Mouse (Mus musculus) hindbrain, embryonic 12.5 days (tissue): Measurements from ENCODE around the gene C1qtnf9. TPM values are rescaled to one million over a fixed set of nuclear protein-coding genes. Genes with fewer than 3 reads are reported as not detected.

Experiments used
- ATAC-seq: fragments of 200-750 bp; cut with Nextera tagmentation; 2 replicates; pipeline ENCODE4 v1.8.0; 2017; ENCODE audit warnings: moderate TSS enrichment; ENCODE audit not compliant: low FRiP score
- H3K27ac ChIP-seq: fragments of 300-500 bp; sonication (generic); 2 replicates; pipeline ENCODE4 v1.5.1; 2016; ENCODE audit warnings: mild to moderate bottlenecking
- H3K27me3 ChIP-seq: fragments of 300-500 bp; sonication (generic); 2 replicates; pipeline ENCODE4 v1.6.1; 2016; ENCODE audit warnings: mild to moderate bottlenecking
- H3K36me3 ChIP-seq: fragments of 300-500 bp; sonication (generic); 2 replicates; pipeline ENCODE4 v1.6.1; 2016; ENCODE audit warnings: mild to moderate bottlenecking
- H3K4me1 ChIP-seq: fragments of 300-500 bp; sonication (generic); 2 replicates; pipeline ENCODE4 v1.6.1; 2016
- H3K4me2 ChIP-seq: fragments of 300-500 bp; sonication (generic); replicated peaks from 2 replicates; pipeline ENCODE4 v1.6.1; 2016; ENCODE audit warnings: mild to moderate bottlenecking
- H3K4me3 ChIP-seq: fragments of 300-500 bp; sonication (generic); 2 replicates; pipeline ENCODE4 v1.5.1; 2016; ENCODE audit warnings: mild to moderate bottlenecking
- H3K9ac ChIP-seq: fragments of 300-500 bp; sonication (generic); 2 replicates; pipeline ENCODE4 v1.6.1; 2016; ENCODE audit warnings: mild to moderate bottlenecking, moderate library complexity
- H3K9me3 ChIP-seq: fragments of 300-500 bp; sonication (generic); replicated peaks from 2 replicates; pipeline ENCODE4 v1.6.1; 2016; ENCODE audit warnings: mild to moderate bottlenecking
- WGBS: fragments of 180-500 bp; shearing (Covaris S2); methylation state at CpG from one replicate; pipeline ENCODE4 v1.1.7; 2016; 5-methylcytosine and 5-hydroxymethylcytosine counted together
- polyA plus RNA-seq: library from polyadenylated mRNA; unstranded; fragments of >200 nt; fragmentation: Nextera tagmentation; extraction: Ambion mirVana; gene quantifications from 2 replicates; pipeline ENCODE4 v1.2.1, GENCODE M21; 2016

The C1qtnf9 gene
- polyA plus RNA-seq, 1 experiment from 2014 or later, result 0.43 TPM

DNA sequence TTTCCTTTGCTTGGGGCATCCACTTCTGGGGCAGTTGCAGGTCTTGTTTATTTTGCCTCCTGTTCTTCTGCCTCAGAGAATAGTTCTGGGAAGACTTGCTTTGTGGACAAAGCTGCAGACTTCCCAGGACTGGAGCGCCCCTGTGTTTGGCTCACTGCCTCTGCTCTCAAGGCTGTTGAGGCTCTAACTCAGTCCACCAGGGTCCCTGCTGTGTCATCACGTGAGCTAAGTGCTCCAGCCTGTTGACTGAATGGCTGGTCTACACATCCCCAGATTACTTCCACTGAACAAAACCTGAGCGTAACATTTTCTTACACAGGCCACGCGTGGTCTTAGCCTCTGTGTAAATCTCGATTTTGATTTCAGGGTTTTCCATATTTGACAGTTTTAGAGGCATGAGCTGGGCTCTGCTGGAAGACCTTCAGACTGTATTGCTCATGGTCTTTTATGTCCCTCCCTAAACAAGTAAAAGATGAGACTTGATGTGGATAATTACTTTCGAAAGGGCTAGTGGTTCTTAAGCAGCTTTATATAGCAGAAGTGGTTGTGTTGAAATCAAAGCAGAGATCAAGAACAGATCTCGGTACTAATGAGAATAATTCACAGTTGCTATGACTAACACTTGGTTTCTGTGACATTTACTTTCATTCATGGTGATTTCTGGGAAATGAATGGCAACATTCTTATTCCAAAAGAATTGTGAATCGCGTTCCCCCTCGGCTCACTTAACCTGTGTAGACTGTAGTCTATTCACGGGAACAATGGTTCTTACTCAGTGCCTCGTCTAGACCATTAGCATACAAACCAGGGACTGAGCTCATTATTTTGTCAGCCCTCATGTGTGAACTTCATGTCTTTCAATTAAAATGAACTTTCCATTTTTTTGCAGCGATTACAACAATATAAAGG, 14.8 kb upstream of the C1qtnf9 start:
- Histone ChIP-seq H3K4me1 (no peaks in the 10 kb centered on the region), H3K27ac (peak overlapping the region; percentile 45), H3K36me3 (peaks cover 73% of the 10 kb centered on the region), H3K27me3 (no peaks in the 10 kb centered on the region), H3K9me3 (no peaks in the 10 kb centered on the region), H3K4me2 (no peak overlapping the region), H3K9ac (no peak overlapping the region), H3K4me3 (no peak overlapping the region)
- ATAC-seq, result 0 out of 2 replicates have a peak, but pooled peaks have one; percentile 68
- WGBS, result 64% methylated on average over 14 of the region's 14 CpGs

DNA sequence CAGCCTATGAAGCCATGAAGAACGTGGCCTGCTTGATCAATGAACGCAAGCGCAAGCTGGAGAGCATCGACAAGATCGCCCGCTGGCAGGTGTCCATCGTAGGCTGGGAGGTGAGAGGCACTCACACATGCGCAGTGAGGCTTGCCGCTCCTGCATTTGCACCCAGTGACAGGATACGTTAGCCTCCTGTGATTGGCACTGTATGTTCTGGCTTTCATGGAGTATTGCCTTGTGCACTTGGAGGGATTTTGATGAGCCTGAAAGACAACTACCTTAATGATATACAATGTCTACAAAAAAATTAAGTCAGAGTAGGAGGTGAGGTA, 14.2 kb upstream of the C1qtnf9 start:
- H3K4me2 ChIP-seq, result no peak overlapping the region
- no peak overlapping the region for H3K4me3 ChIP-seq
- peaks cover 75% of the 10 kb centered on the region for H3K36me3 ChIP-seq
- no peaks in the 10 kb centered on the region for H3K27me3 ChIP-seq
- no peaks in the 10 kb centered on the region for H3K9me3 ChIP-seq
- ATAC-seq, result no peak
- H3K9ac ChIP-seq, result no peak overlapping the region
- no peaks in the 10 kb centered on the region for H3K4me1 ChIP-seq
- H3K27ac ChIP-seq, result no peak overlapping the region
- 81% methylated on average over 10 of the region's 10 CpGs for WGBS

DNA sequence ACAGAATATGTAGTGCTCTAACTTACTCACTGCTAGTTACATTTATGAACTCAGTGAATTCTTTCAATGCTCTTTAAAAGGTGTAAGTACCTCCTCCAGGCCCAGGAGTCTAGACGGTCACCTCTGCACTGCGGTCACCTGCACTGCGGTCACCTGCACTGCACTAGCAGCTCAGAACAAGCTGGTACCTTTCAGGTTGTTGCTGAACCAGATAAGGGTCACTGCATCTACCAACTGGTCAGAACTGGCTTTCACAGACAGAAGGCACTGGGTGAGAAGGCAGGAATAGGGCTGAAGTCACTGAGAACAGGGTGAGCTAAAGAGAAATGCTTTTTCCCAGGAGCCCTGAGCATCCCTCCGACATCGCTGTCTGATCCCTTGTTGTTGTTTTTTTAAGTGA, 13.3 kb upstream of the C1qtnf9 start:
- H3K4me3 ChIP-seq, result no peak overlapping the region
- no peak overlapping the region for H3K9ac ChIP-seq
- no peaks in the 10 kb centered on the region for H3K9me3 ChIP-seq
- no peak overlapping the region for H3K27ac ChIP-seq
- no peak overlapping the region for H3K4me2 ChIP-seq
- H3K4me1 ChIP-seq, result no peaks in the 10 kb centered on the region
- ATAC-seq, result no peak
- 95% methylated on average over 5 of the region's 5 CpGs for WGBS
- H3K27me3 ChIP-seq, result no peaks in the 10 kb centered on the region
- H3K36me3 ChIP-seq, result peaks cover 77% of the 10 kb centered on the region

DNA sequence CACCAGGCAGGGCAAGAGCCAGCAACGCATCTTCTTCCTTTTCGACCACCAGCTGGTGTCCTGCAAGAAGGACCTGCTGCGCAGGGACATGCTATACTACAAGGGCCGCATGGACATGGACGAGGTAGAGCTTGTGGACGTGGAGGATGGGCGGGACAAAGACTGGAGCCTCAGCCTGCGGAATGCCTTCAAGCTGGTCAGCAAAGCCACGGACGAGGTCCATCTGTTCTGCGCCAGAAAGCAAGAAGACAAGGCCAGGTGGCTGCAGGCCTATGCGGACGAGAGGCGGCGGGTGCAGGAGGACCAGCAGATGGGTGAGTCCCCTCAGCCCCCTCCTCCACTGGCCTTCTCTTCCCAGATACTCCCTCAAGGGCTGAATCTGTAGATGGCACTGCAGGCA, 11.7 kb upstream of the C1qtnf9 start:
- no peaks in the 10 kb centered on the region for H3K4me1 ChIP-seq
- no peak overlapping the region for H3K4me3 ChIP-seq
- 94% methylated on average over 15 of the region's 15 CpGs for WGBS
- peaks cover 76% of the 10 kb centered on the region for H3K36me3 ChIP-seq
- H3K9me3 ChIP-seq, result no peaks in the 10 kb centered on the region
- no peak overlapping the region for H3K4me2 ChIP-seq
- ATAC-seq, result no peak
- H3K27me3 ChIP-seq, result no peaks in the 10 kb centered on the region
- no peak overlapping the region for H3K27ac ChIP-seq
- no peak overlapping the region for H3K9ac ChIP-seq

DNA sequence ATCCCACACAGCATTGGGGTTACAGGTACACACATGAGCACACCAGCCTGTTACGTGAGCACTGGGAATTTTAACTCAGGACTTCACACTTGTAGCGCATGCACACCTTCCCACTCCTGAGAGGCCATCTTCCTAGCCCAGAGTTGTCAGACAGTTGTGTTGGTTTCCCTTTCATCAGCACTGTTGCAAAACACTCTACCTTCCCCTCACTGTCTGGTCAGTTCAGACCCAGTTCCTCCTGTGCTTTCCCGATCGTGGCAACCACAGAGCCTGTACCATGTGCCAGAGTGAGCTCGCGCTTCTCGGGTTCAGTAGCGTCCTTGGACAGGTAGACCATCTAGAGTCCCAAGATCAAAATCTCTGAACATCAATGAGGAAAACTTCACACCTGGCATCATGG, 10.7 kb upstream of the C1qtnf9 start:
- Histone ChIP-seq H3K27me3 (no peaks in the 10 kb centered on the region), H3K27ac (no peak overlapping the region), H3K36me3 (peaks cover 78% of the 10 kb centered on the region), H3K4me2 (no peak overlapping the region), H3K4me1 (no peaks in the 10 kb centered on the region), H3K9me3 (no peaks in the 10 kb centered on the region), H3K4me3 (no peak overlapping the region), H3K9ac (no peak overlapping the region)
- WGBS, result 99% methylated on average over 8 of the region's 8 CpGs
- no peak for ATAC-seq

DNA sequence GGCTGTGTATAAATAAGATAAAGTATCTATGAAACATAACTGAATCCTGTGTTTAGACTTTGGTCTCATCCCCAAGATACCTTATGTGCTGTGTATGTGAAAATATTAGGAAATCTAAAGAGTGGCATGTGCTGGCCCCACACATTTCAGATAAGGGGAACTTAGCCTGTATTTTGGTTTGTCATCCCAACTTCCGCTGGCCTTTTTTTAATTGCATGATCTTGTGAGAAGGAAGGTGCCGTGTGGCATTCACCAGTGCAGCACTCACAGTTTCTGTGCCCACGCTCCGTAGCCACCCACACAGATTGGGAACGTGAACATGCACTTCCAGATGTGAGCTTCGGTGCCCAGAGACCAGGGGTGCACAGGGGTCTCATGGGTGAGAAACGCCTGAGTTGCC, 10.2 kb upstream of the C1qtnf9 start:
- peaks cover 79% of the 10 kb centered on the region for H3K36me3 ChIP-seq
- H3K4me2 ChIP-seq, result no peak overlapping the region
- no peak overlapping the region for H3K4me3 ChIP-seq
- H3K4me1 ChIP-seq, result no peaks in the 10 kb centered on the region
- H3K27me3 ChIP-seq, result no peaks in the 10 kb centered on the region
- 97% methylated on average over 7 of the region's 7 CpGs for WGBS
- no peak overlapping the region for H3K9ac ChIP-seq
- no peaks in the 10 kb centered on the region for H3K9me3 ChIP-seq
- no peak for ATAC-seq
- no peak overlapping the region for H3K27ac ChIP-seq

DNA sequence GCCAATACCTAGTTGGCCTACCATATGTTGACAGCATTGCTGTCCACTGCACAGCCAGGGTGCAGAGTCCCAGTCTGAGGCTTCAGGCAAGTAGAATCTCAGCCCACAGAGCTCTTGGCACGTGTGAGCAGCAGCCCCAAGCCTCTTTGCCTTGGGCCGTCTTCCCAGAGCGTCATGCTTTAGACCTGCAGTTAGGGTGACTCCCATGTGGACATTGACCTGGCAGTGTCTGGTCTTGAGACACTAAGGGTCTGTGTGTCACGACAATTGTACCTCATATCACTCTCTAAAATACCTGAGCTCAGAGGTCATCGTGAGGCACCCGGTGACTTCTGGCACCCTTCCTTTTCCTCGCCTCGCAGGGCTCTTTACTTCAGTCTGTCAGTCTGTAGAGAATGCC, 8.8 kb upstream of the C1qtnf9 start:
- ATAC-seq, result no peak
- Histone ChIP-seq H3K4me1 (no peaks in the 10 kb centered on the region), H3K4me3 (no peak overlapping the region), H3K36me3 (peaks cover 75% of the 10 kb centered on the region), H3K4me2 (no peak overlapping the region), H3K9ac (no peak overlapping the region), H3K27ac (no peak overlapping the region), H3K27me3 (no peaks in the 10 kb centered on the region), H3K9me3 (no peaks in the 10 kb centered on the region)
- 97% methylated on average over 8 of the region's 8 CpGs for WGBS

DNA sequence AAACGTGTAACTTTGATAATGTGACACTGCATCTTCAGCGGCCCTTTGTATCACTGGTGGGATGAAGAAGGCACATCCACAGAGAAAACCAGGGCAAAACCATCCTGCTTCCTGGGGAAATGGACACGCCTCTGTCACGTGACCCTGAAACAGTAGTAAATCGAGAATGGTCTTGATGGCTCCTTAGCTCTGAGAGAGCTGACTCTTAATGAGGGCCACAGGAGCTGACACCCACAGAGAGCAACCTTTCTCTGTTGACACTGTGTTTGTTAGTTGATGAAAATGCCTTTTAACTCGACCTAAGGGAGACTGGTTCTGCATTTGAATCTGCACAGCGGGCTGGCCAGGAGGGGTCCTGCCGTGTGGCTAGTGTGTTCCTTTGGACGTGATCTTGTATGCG, 6.1 kb upstream of the C1qtnf9 start:
- ATAC-seq, result no peak
- Histone ChIP-seq H3K9ac (no peak overlapping the region), H3K4me3 (no peak overlapping the region), H3K27ac (no peak overlapping the region), H3K4me1 (no peaks in the 10 kb centered on the region), H3K4me2 (no peak overlapping the region), H3K27me3 (no peaks in the 10 kb centered on the region), H3K9me3 (no peaks in the 10 kb centered on the region), H3K36me3 (peaks cover 49% of the 10 kb centered on the region)
- WGBS, result 70% methylated on average over 10 of the region's 10 CpGs

DNA sequence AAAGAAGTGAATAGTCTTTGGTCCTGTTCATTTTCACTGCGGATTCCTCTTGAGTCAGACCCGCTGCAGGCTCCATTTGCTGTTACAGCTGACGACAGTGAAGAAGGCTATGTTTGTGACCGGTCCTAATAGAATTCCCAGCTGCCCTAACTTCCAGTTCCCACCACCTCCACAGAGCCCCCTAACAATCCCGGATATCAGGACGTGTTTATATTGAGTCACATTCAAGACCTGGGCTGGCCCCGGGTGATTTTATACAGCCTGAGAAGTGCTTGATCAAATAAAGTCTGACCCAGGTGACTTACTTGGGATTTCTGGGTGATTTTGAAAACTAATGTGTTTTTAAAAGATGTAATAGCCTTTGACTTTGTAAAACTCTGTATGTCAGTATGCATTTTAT, 5.2 kb upstream of the C1qtnf9 start:
- ATAC-seq, result no peak
- Histone ChIP-seq H3K4me3 (no peak overlapping the region), H3K36me3 (peaks cover 41% of the 10 kb centered on the region), H3K4me2 (no peak overlapping the region), H3K4me1 (no peaks in the 10 kb centered on the region), H3K9ac (no peak overlapping the region), H3K27me3 (no peaks in the 10 kb centered on the region), H3K27ac (no peak overlapping the region), H3K9me3 (no peaks in the 10 kb centered on the region)
- 76% methylated on average over 7 of the region's 7 CpGs for WGBS

DNA sequence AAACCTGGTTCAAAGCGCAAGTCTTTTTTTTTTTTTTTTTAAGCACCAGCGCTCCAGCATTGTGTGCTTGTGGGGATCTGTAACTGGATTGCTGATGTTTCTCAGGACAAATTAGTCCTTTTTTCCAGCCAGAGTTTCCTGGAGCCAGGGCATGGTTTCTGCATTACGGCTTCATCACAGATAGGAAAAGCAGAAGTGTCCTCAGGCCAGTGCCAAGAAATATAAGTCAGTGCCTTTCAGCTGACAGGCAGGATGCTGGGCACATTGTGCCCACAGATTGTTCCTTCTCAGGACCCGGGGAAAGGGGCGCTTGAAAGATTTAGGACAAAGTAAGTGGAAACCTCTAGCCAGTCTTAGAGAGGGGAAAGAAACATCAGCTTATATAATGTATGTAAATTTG, 4.2 kb upstream of the C1qtnf9 start:
- peaks cover 35% of the 10 kb centered on the region for H3K36me3 ChIP-seq
- WGBS, result 91% methylated on average over 5 of the region's 5 CpGs
- no peak overlapping the region for H3K4me2 ChIP-seq
- no peak overlapping the region for H3K4me3 ChIP-seq
- no peaks in the 10 kb centered on the region for H3K4me1 ChIP-seq
- ATAC-seq, result no peak
- no peak overlapping the region for H3K9ac ChIP-seq
- H3K27ac ChIP-seq, result no peak overlapping the region
- H3K9me3 ChIP-seq, result no peaks in the 10 kb centered on the region
- no peaks in the 10 kb centered on the region for H3K27me3 ChIP-seq

DNA sequence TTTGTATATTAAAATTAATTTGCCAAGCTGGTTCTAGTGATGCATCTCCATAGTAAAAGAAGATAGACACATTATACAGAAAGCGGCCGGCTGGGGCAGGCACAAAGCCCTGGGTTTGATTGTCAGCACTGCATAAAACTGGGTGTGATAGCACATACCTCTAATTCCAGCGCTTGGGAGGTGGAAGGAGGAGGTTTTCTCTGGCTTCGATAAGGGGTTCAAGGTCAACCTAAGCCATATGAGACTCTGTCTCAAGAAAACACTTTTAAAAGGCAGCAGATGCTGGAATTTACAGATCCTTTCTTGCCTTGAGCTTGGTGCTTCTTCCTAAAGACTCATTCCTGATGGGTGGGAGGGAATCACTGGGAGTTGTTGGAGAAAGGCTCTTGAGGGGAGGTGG, 3.4 kb upstream of the C1qtnf9 start:
- Histone ChIP-seq H3K4me3 (no peak overlapping the region), H3K27me3 (no peaks in the 10 kb centered on the region), H3K9ac (no peak overlapping the region), H3K4me2 (no peak overlapping the region), H3K4me1 (no peaks in the 10 kb centered on the region), H3K27ac (no peak overlapping the region), H3K36me3 (peaks cover 27% of the 10 kb centered on the region), H3K9me3 (no peaks in the 10 kb centered on the region)
- no peak for ATAC-seq
- 83% methylated on average over 4 of the region's 4 CpGs for WGBS

DNA sequence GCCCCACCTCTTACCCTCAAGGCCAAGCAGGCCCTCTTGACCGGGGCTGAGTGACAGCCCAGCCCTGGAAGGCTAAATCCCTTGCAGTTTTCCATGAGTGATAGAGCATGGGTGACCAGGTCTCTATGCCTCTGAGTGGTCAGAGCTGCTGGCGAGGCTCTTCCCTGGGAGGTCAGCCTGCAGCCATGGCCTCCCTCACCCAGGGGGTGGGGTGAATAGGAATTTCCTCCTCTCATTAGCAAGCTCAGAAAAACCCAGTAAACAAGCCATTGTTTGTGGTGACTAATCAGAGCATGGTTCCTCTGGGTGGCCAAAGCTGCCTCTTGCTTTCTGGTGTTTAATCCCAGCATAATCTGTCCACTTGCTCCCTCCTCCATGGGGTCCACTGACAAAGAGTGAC, 2.9 kb upstream of the C1qtnf9 start:
- no peak for ATAC-seq
- Histone ChIP-seq H3K4me3 (no peak overlapping the region), H3K4me1 (no peaks in the 10 kb centered on the region), H3K4me2 (no peak overlapping the region), H3K9me3 (no peaks in the 10 kb centered on the region), H3K36me3 (peaks cover 23% of the 10 kb centered on the region), H3K9ac (no peak overlapping the region), H3K27ac (no peak overlapping the region), H3K27me3 (no peaks in the 10 kb centered on the region)
- 77% methylated on average over 2 of the region's 2 CpGs for WGBS

DNA sequence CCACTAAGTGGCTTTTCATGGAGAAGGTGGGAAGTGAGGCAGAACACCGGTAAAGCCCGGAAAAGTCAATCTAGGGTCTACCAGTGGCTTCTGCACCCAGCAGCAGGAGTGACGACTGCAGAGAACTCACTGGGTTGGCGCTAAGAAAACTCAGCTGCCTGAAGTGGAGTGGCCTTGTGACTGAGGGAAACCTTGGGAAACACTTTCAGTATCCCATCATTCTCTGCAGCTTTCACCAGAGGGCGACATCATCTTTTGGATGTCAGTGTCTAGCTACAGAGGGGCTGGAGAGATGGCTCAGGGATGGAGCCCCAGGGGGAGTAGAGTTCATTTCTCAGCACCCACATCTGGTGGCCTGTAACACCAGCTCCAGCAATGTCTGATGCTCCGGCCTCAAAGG, 1.4 kb downstream of the C1qtnf9 start:
- Histone ChIP-seq H3K27ac (no peak overlapping the region), H3K9ac (no peak overlapping the region), H3K4me1 (no peaks in the 10 kb centered on the region), H3K36me3 (no peaks in the 10 kb centered on the region), H3K4me2 (no peak overlapping the region), H3K4me3 (no peak overlapping the region), H3K27me3 (no peaks in the 10 kb centered on the region), H3K9me3 (no peaks in the 10 kb centered on the region)
- 43% methylated on average over 6 of the region's 6 CpGs for WGBS
- no peak for ATAC-seq
